Mouse (Mus musculus): ENCODE measurements at regions not wholly inside any gene's neighbourhood (a gene's known extent, or its start where the extent isn't known, plus 50 kb on each side); places are given as distances from the start of the nearest gene placed in this dataset.

- whole genome bisulfite sequencing, result 83% methylated on average over 6 of the region's 6 CpGs
Measured at GRCm38 (mm10) chr9:94618079-94618786, 51.5 kb upstream of the Slc9a9 start.

More at GRCm38 (mm10) chr9:94618079-94618786, 51.5 kb upstream of the Slc9a9 start:
- no peak for DNase-seq (ENCODE audit: low spot score, missing footprints)
- Histone ChIP-seq H3K9ac (ENCODE audit: low read length) (no peak overlapping the region), H3K4me1 (ENCODE audit: control insufficient read depth, insufficient read depth, low read length) (no peaks in the 10 kb centered on the region), H3K4me3 (ENCODE audit: low read depth, low read length) (no peak overlapping the region), H3K36me3 (ENCODE audit: control insufficient read depth, insufficient read depth, low read length) (no peaks in the 10 kb centered on the region), H3K4me2 (no peak overlapping the region), H3K27me3 (ENCODE audit: control insufficient read depth, insufficient read depth, low read length) (no peaks in the 10 kb centered on the region), H3K9me3 (ENCODE audit: control insufficient read depth, low read length) (no peaks in the 10 kb centered on the region), H3K27ac (ENCODE audit: low read depth, low read length) (no peak overlapping the region)
- no peak for ATAC-seq (ENCODE audit: low FRiP score)

Data from midbrain, embryonic 11.5 days (tissue).